In genomic region chr11:72821041-72821440, GRCm38 (mm10) we compare ENCODE assay signal across 14 mouse cellular contexts.
"Had no signal": no experiment of that assay in that cellular context is flagged by ENCODE, and none has a peak within 500 bp of the region (broad histone marks: within the 10 kb centered on the region; RNA-seq: fewer than 3 reads in every experiment).

No protein-coding gene starts in this region.

- ATAC-seq: midbrain, embryonic 13.5 days; midbrain, embryonic 15.5 days had no signal

- H3K27ac ChIP-seq: macrophage; midbrain, embryonic 13.5 days; midbrain, embryonic 15.5 days; neural tube, embryonic 12.5 days had no signal

- H3K9ac ChIP-seq: lung, embryonic 14.5 days; midbrain, embryonic 13.5 days; midbrain, embryonic 15.5 days; neural tube, embryonic 12.5 days had no signal

- DNase-seq: lung, adult 18-20 months; lung, embryonic 14.5 days; lung, postnatal 10 days; right cerebral cortex, postnatal 25 days; right cerebral cortex, postnatal 4 days; spleen, adult 18-20 months; thymus, postnatal 14 days; thymus, postnatal 36 days had no signal

- H3K27me3 ChIP-seq: megakaryocyte, embryonic 14.5 days; midbrain, embryonic 13.5 days; midbrain, embryonic 15.5 days; neural tube, embryonic 12.5 days had no signal

- H3K9me3 ChIP-seq: megakaryocyte, embryonic 14.5 days; midbrain, embryonic 13.5 days; midbrain, embryonic 15.5 days; neural tube, embryonic 12.5 days had no signal

- H3K4me2 ChIP-seq: lung, embryonic 14.5 days; midbrain, embryonic 11.5 days; midbrain, embryonic 13.5 days; midbrain, embryonic 15.5 days; neural tube, embryonic 12.5 days had no signal

- H3K4me1 ChIP-seq: midbrain, embryonic 13.5 days; midbrain, embryonic 15.5 days; neural tube, embryonic 12.5 days had no signal

- H3K4me3 ChIP-seq: megakaryocyte, embryonic 14.5 days; midbrain, embryonic 13.5 days; midbrain, embryonic 15.5 days; neural tube, embryonic 12.5 days had no signal
